Mouse (Mus musculus): ENCODE measurements at regions not wholly inside any gene's neighbourhood (a gene's known extent, or its start where the extent isn't known, plus 50 kb on each side); places are given as distances from the start of the nearest gene placed in this dataset.

- TF ChIP-seq POLR2A (IDR thresholded peaks at IDR 0.05; ENCODE audit: control insufficient read depth, extremely low read depth, insufficient read depth, low read length, poor library complexity) (no peak), CTCF (IDR thresholded peaks at IDR 0.05; ENCODE audit: borderline replicate concordance, control insufficient read depth, extremely low read depth, insufficient read depth, low read length, poor library complexity) (no peak)
Measured at GRCm38 (mm10) chr1:92727371-92727770, 78.7 kb upstream of the Otos start.

Measured in thymus, adult 2 months (tissue).